In the genomic region with DNA sequence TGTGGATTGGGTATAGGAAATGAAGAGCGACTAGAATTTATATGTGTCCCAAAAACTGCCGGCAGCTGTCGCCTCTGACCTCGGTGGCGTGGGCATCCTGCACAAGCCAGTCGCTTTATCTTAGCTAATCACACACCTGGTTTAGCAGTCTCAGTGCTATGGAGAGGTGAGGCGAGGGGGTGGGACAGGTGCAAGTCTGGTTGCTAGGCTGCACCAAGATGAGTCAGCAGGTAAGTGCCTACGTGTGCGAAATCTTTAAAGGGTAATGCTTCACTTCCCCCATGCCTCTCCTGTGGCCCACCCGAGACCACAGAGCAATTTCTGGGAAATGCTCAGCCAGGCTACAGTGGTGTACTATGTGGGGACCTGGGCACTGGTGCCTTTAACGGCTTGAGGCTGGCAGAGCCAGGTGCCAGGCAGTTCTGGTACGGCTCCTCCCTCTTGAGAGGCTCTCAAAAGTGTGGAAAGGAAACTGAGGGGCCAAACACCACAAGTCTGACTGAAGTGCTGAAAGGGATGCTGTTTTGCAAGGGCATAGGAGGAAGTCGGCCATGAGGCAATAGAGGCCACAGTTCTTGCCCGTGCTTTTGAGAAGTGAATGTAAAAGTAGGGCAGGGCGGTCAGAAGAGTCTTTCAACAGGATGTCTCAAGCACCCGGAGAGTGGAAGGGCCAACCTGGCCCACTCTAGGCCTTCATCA, we compare ENCODE assay signal across 11 mouse cellular contexts. TPM values are rescaled to one million over a fixed set of nuclear protein-coding genes. Genes with fewer than 3 reads are reported as not detected.
DNase-seq lines count a peak whose midpoint lies in the region; ATAC-seq lines count a peak whose summit lies in the region.
"Had no signal": no experiment of that assay in that cellular context is flagged by ENCODE, and none has a peak within 500 bp of the region (broad histone marks: within the 10 kb centered on the region; RNA-seq: fewer than 3 reads in every experiment).

No protein-coding gene starts in this region.

- peak; percentile 47 for DNase-seq in A20 (ENCODE audit: low read depth, low spot score)
- DNase-seq in T-cell, adult 2 months (ENCODE audit: low spot score): peak; percentile 62
- DNase-seq in naive thymus-derived CD4-positive, alpha-beta T cell, adult 2 months (ENCODE audit: low read depth): peak; percentile 72
- no peak for DNase-seq in gastrocnemius, postnatal 25 days
- no peak for DNase-seq in heart, adult 9 months (ENCODE audit: low spot score in 2 of 2)
- DNase-seq in left cerebral cortex, postnatal 10 days (ENCODE audit: extremely low spot score in 1 of 2, low spot score in 2 of 2): no peak
- DNase-seq in embryo, embryonic 11 days: no peak
- DNase-seq: cerebellum, adult 11-12 months; right cerebral cortex, postnatal 25 days had no signal

- intact Hi-C loops in left cerebral cortex, postnatal 10 days (cut with DNase I): no loop called here

- 32% methylated on average over 16 of the region's 16 CpGs for WGBS in liver, embryonic 16.5 days (ENCODE audit: insufficient replicate concordance)

- H3K27ac ChIP-seq in liver, embryonic 16.5 days (ENCODE audit: low read length): peak overlapping the region; percentile 31; the same call in 1 of the 2 replicates

- no peaks in the 10 kb centered on the region for H3K36me3 ChIP-seq in liver, embryonic 16.5 days (ENCODE audit: control insufficient read depth, insufficient read depth)

- no peaks in the 10 kb centered on the region for H3K4me1 ChIP-seq in liver, embryonic 16.5 days (ENCODE audit: control insufficient read depth, low read depth, low read length)

- H3K4me2 ChIP-seq in liver, embryonic 16.5 days (ENCODE audit: low read depth, low read length): no peak overlapping the region; the same call in 1 of the 2 replicates

- no peak overlapping the region for H3K9ac ChIP-seq in liver, embryonic 16.5 days (ENCODE audit: low read depth, low read length)

- H3K4me3 ChIP-seq in liver, embryonic 16.5 days (ENCODE audit: low read depth, low read length): no peak overlapping the region

- ATAC-seq in liver, embryonic 16.5 days (ENCODE audit: low read depth): peak; percentile 54

- H3K27me3 ChIP-seq in liver, embryonic 16.5 days (ENCODE audit: control insufficient read depth, insufficient read depth, low read depth, low read length): no peaks in the 10 kb centered on the region

- no peaks in the 10 kb centered on the region for H3K9me3 ChIP-seq in liver, embryonic 16.5 days (replicated peaks; ENCODE audit: control insufficient read depth, low read length)

RNA-seq across cellular contexts. Expression of a gene that starts 12.3 kb away (rescaled TPM):
- polyA plus RNA-seq in liver, embryonic 16.5 days (2015; fragmentation: Nextera tagmentation; extraction: Ambion mirVana): 0.05 and 0.08 TPM in 2 replicates
- total RNA-seq in gastrocnemius, postnatal 25 days (2021): not detected
- 1 to 10 TPM in 1 of 2 experiments, under 1 TPM in 1; 0.81 to 1.4 TPM for total RNA-seq in left cerebral cortex, postnatal 10 days (2021)
- polyA plus RNA-seq: hindbrain, embryonic 11.5 days had no signal

RNA-seq across cellular contexts. Expression of a gene that starts 12.9 kb away (rescaled TPM):
- polyA plus RNA-seq in liver, embryonic 16.5 days (2015; fragmentation: Nextera tagmentation; extraction: Ambion mirVana): not detected in 2 replicates
- total RNA-seq in gastrocnemius, postnatal 25 days (2021): not detected
- total RNA-seq in left cerebral cortex, postnatal 10 days (2021): not detected
- polyA plus RNA-seq: hindbrain, embryonic 11.5 days had no signal

RNA-seq across cellular contexts. Expression of a gene that starts 23.9 kb away (rescaled TPM):
- polyA plus RNA-seq in liver, embryonic 16.5 days (2015; fragmentation: Nextera tagmentation; extraction: Ambion mirVana): 33.3 and 34.9 TPM in 2 replicates
- 10 to 100 TPM; 39.7 to 43.8 TPM for total RNA-seq in gastrocnemius, postnatal 25 days (2021)
- 10 to 100 TPM; 58.4 to 59.7 TPM for total RNA-seq in left cerebral cortex, postnatal 10 days (2021)

RNA-seq across cellular contexts. Expression of a gene that starts 44.7 kb away (rescaled TPM):
- polyA plus RNA-seq in liver, embryonic 16.5 days (2015; fragmentation: Nextera tagmentation; extraction: Ambion mirVana): 6.7 and 6.8 TPM in 2 replicates
- total RNA-seq in gastrocnemius, postnatal 25 days (2021): 1 to 10 TPM; 1.9 to 2.5 TPM
- total RNA-seq in left cerebral cortex, postnatal 10 days (2021): 1 to 10 TPM; 5.5 to 7.1 TPM

RNA-seq across cellular contexts. Expression of a gene that starts 49.2 kb away (rescaled TPM):
- polyA plus RNA-seq in liver, embryonic 16.5 days (2015; fragmentation: Nextera tagmentation; extraction: Ambion mirVana): 4.7 and 5.0 TPM in 2 replicates
- total RNA-seq in gastrocnemius, postnatal 25 days (2021): 1 to 10 TPM; 3.7 to 3.9 TPM
- total RNA-seq in left cerebral cortex, postnatal 10 days (2021): 10 to 100 TPM; 15.0 to 16.6 TPM

Comparison
In these comparisons a context has a peak if more than half of its experiments do, and no peak if none do; other contexts are left out.
1. DNase-seq: peak in A20 (single experiment), T-cell, adult 2 months (single experiment) and naive thymus-derived CD4-positive, alpha-beta T cell, adult 2 months (single experiment); none in gastrocnemius, postnatal 25 days (single experiment), heart, adult 9 months (0 of 2), left cerebral cortex, postnatal 10 days (0 of 2) and embryo, embryonic 11 days (single experiment).